Mouse (Mus musculus) ovary, postnatal 36 days (tissue): ENCODE measurements at regions not wholly inside any gene's neighbourhood (a gene's known extent, or its start where the extent isn't known, plus 50 kb on each side); places are given as distances from the start of the nearest gene placed in this dataset.

ENCODE experiments used
- DNase-seq: peaks from one replicate; pipeline ENCODE4 v3.0.0; 2022; ENCODE audit warnings: low spot score, mixed read lengths

DNA sequence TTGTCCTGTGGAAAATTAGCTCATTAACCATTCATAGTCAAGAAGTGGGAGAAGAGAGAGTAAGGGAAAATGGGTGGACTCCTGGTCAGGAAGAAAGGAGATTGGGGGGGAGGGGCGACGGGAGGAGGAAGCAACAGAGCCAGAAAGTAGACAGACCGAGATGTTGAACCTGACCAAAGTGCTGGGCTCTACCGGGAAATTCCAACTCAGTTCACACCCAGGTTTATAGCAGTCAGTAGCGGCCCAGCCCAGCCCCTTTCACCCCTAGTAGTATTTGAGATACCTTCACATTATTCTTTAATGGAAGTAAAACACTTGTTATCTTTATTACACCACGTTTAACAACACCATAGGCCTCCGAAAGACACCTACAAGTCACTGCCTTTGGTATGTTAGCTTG, 158.2 kb downstream of the Hibadh start:
- DNase-seq: no peak

DNA sequence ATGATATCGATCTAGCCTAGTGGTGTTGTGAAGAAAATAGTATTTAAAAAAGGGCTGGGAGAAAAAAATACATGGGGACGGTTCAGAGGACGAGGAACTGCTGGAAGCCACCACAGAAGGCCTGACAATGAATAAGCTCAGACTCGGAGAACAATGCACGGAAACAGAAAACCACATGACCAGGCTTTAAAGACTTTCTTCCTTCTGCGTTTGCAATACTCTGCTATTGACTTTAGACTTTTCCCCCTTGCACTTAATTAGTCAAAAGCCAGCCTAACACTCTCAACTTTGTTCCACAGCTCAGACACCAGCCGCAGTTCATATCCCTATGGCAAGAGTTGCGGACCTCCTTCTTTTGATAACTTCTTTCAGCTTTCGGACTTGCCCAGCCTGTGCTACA, 154.0 kb downstream of the Hibadh start:
- no peak for DNase-seq

DNA sequence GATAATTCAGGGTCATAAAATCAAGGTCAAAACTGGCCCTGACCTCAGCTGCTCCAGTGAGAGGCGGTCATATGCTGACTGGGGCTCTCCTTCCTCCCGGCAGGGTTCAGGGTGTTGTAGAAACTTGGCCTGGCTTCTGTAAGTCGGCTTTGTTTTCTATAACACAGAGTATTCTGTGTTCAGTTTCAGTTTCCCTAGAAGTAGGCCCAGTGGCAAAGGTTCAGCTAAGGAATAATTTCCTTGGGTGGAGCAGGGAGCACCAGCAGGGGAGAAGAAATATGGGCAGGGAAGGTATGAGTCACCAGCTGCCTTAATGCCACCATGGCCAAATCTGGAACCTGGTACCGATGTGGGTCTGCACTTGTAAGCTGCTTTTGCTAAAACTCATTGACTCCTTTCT, 153.5 kb downstream of the Hibadh start:
- no peak for DNase-seq

DNA sequence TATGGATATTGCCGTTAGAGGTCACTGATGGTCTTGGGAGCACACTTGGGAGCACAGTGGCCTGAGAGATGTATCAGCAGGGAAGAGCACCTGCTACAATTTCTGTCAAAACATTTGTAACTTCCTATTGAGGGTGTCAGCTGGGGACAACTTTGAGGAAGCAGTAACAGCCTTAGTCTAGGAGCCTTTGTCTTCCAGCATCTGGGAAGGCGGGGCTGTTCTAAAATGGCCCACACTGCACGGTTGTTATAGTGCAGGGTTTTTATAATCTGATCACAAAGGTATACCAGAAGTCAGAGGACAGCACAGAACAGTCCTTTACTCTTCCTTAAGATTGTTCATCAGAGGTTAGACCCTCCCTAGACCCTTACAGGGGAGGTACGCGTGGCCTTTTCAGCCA, 152.3 kb downstream of the Hibadh start:
- DNase-seq: no peak

GRCm38 (mm10) chr6:52490264-52490775, 149.9 kb downstream of the Hibadh start:
- DNase-seq: no peak

- DNase-seq: no peak
Observed at GRCm38 (mm10) chr6:52495301-52495700, 144.9 kb downstream of the Hibadh start.

DNA sequence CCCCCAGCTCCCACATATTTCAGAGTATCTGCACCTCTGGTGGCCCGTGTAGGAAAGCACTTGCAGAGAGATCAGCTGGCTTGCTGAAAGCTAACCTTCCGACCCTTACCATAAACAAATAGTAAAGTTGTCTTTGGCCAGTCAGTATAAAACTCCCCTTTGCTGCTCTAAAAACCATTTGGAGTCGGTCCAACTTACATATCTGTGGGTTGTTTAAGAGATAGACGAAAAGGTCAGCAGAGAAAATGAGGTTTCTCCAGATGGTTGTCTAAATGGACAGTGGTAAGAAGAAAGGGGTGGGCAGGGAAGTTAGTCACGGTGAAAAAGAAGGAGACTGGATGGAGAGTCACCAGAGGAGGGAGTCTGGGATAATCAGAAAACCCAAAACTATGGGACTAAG, 144.3 kb downstream of the Hibadh start:
- no peak for DNase-seq
